Mouse (Mus musculus) embryonic facial prominence, embryonic 11.5 days (tissue): ENCODE results near the gene Tmigd3. TPM values are rescaled to one million over a fixed set of nuclear protein-coding genes. Genes with fewer than 3 reads are reported as not detected.

Source experiments
- ATAC-seq: fragments of 200-750 bp; cut with Nextera tagmentation; replicated peaks from 2 replicates; pipeline ENCODE4 v1.8.0; 2017; ENCODE audit warnings: low read depth; ENCODE audit not compliant: insufficient number of reproducible peaks, low FRiP score, low TSS enrichment
- DNase-seq: peaks from one replicate; pipeline ENCODE4 v3.0.0-alpha.2; 2015; ENCODE audit warnings: low spot score
- H3K27ac ChIP-seq: fragments of 300-500 bp; sonication (generic); replicated peaks from 2 replicates; pipeline ENCODE4 v1.5.1; 2014; ENCODE audit warnings: mild to moderate bottlenecking, low read depth, low read length, control low read depth
- H3K27me3 ChIP-seq: fragments of 300-500 bp; sonication (generic); 2 replicates; pipeline ENCODE4 v1.6.1; 2014; ENCODE audit warnings: mild to moderate bottlenecking, low read length, moderate library complexity, mixed read lengths; ENCODE audit not compliant: control insufficient read depth, insufficient read depth
- H3K36me3 ChIP-seq: fragments of 300-500 bp; sonication (generic); replicated peaks from 2 replicates; pipeline ENCODE4 v1.6.1; 2014; ENCODE audit warnings: low read depth, mild to moderate bottlenecking, low read length, moderate library complexity, mixed read lengths; ENCODE audit not compliant: control insufficient read depth, insufficient read depth
- H3K4me1 ChIP-seq: fragments of 300-500 bp; sonication (generic); 2 replicates; pipeline ENCODE4 v1.6.1; 2014; ENCODE audit warnings: low read length, mixed read lengths; ENCODE audit not compliant: control insufficient read depth, insufficient read depth
- H3K4me2 ChIP-seq: fragments of 300-500 bp; sonication (generic); 2 replicates; pipeline ENCODE4 v1.6.1; 2014; ENCODE audit warnings: low read depth, mild to moderate bottlenecking, control low read depth, low read length, moderate library complexity
- H3K4me3 ChIP-seq: fragments of 300-500 bp; sonication (generic); 2 replicates; pipeline ENCODE4 v1.5.1; 2014; ENCODE audit warnings: low read depth, low read length, control low read depth
- H3K9ac ChIP-seq: fragments of 300-500 bp; sonication (generic); replicated peaks from 2 replicates; pipeline ENCODE4 v1.6.1; 2014; ENCODE audit warnings: mild to moderate bottlenecking, control low read depth, low read length
- H3K9me3 ChIP-seq: fragments of 300-500 bp; sonication (generic); replicated peaks from 2 replicates; pipeline ENCODE4 v1.6.1; 2016; ENCODE audit warnings: mild to moderate bottlenecking, low read length, inconsistent platforms, mixed read lengths; ENCODE audit not compliant: control insufficient read depth
- WGBS: fragments of 180-500 bp; shearing (Covaris S2); extraction: QIAGEN DNeasy Blood & Tissue Kit; methylation state at CpG from one replicate; pipeline ENCODE4 v1.1.7; 2014; 5-methylcytosine and 5-hydroxymethylcytosine counted together
- polyA plus RNA-seq: library from polyadenylated mRNA; unstranded; fragments of >200 nt; fragmentation: Nextera tagmentation; extraction: Ambion mirVana; gene quantifications from 2 replicates; pipeline ENCODE4 v1.2.1, GENCODE M21; 2014

The Tmigd3 gene
- polyA plus RNA-seq, 1 experiment from 2014 or later = not detected

- H3K9ac ChIP-seq = no peak overlapping the region
- H3K9me3 ChIP-seq = no peaks in the 10 kb centered on the region
- 79% methylated on average over 3 of the region's 3 CpGs for WGBS
- no peaks in the 10 kb centered on the region for H3K4me1 ChIP-seq
- no peak overlapping the region for H3K4me3 ChIP-seq
- ATAC-seq (no peak), DNase-seq (no peak)
- H3K27me3 ChIP-seq = no peaks in the 10 kb centered on the region
- no peak overlapping the region for H3K27ac ChIP-seq
- no peaks in the 10 kb centered on the region for H3K36me3 ChIP-seq
- no peak overlapping the region for H3K4me2 ChIP-seq
Measured at GRCm38 (mm10) chr3:105836883-105837282, 33.8 kb upstream of the Tmigd3 start.

- no peak overlapping the region for H3K4me2 ChIP-seq
- H3K27ac ChIP-seq = no peak overlapping the region
- H3K4me1 ChIP-seq = no peaks in the 10 kb centered on the region
- no peaks in the 10 kb centered on the region for H3K36me3 ChIP-seq
- no peak overlapping the region for H3K4me3 ChIP-seq
- no peaks in the 10 kb centered on the region for H3K27me3 ChIP-seq
- no peak overlapping the region for H3K9ac ChIP-seq
- WGBS = 79% methylated on average over 3 of the region's 3 CpGs
- DNase-seq (no peak), ATAC-seq (no peak)
- no peaks in the 10 kb centered on the region for H3K9me3 ChIP-seq
Measured at GRCm38 (mm10) chr3:105838655-105839054, 32.0 kb upstream of the Tmigd3 start.

DNA sequence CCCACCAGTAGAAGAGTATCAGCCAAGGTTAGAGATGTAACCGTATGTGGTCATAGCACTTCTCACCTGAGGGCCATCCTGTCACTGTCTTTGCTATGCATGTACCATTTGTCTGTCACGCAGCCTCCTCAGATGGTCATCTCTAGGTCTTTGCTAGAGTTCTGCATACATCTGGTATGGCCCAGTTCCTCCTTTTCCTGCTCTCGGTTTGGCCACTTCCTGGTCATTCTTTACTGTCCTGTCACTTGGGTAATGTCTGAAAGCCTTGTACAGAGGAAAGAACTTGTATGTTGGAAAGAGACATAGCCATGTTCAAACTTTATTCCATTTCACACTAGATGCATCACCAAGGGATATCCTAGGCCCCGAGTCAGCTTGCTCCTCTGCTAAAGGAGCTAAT, 30.9 kb upstream of the Tmigd3 start:
- no peak for ATAC-seq
- H3K4me2 ChIP-seq = no peak overlapping the region
- DNase-seq = no peak
- no peaks in the 10 kb centered on the region for H3K36me3 ChIP-seq
- no peak overlapping the region for H3K4me3 ChIP-seq
- no peak overlapping the region for H3K9ac ChIP-seq
- no peaks in the 10 kb centered on the region for H3K27me3 ChIP-seq
- H3K9me3 ChIP-seq = no peaks in the 10 kb centered on the region
- no peak overlapping the region for H3K27ac ChIP-seq
- H3K4me1 ChIP-seq = no peaks in the 10 kb centered on the region
- 85% methylated on average over 4 of the region's 4 CpGs for WGBS

GRCm38 (mm10) chr3:105846294-105847069, 24.2 kb upstream of the Tmigd3 start:
- Histone ChIP-seq H3K4me1 (no peaks in the 10 kb centered on the region), H3K27ac (no peak overlapping the region), H3K9ac (no peak overlapping the region), H3K4me3 (no peak overlapping the region), H3K27me3 (no peaks in the 10 kb centered on the region), H3K4me2 (no peak overlapping the region), H3K36me3 (no peaks in the 10 kb centered on the region), H3K9me3 (no peaks in the 10 kb centered on the region)
- no peak for DNase-seq
- WGBS = 74% methylated on average over 7 of the region's 7 CpGs
- no peak for ATAC-seq

DNA sequence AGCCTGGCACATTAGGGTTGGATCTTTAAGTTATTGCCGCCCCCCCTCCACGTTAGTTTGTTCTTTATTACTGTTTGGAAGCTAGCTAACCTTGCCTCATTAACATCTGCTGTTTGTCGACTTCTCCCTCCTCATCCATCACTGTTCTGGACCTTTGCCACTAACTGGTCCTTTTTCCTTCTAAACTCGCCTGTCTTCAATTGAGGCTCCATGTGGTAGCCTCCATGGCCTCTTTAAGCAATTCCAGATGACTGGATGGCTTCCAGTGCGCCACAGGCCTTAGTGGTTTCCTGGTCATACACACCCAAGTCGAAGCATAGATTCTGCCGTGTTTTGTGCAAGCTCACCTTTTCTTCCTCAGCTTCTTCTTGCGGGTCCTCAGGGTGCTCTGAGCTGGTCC, 16.9 kb upstream of the Tmigd3 start:
- no peak overlapping the region for H3K4me3 ChIP-seq
- no peaks in the 10 kb centered on the region for H3K9me3 ChIP-seq
- H3K36me3 ChIP-seq = no peaks in the 10 kb centered on the region
- DNase-seq (peak; percentile 81), ATAC-seq (no peak; the same call in 1 of the 2 replicates)
- no peak overlapping the region for H3K9ac ChIP-seq
- no peaks in the 10 kb centered on the region for H3K27me3 ChIP-seq
- no peaks in the 10 kb centered on the region for H3K4me1 ChIP-seq
- 0 out of 2 replicates have a peak overlapping the region, but pooled peaks have one; percentile 20 for H3K27ac ChIP-seq
- 38% methylated on average over 8 of the region's 8 CpGs for WGBS
- H3K4me2 ChIP-seq = no peak overlapping the region

DNA sequence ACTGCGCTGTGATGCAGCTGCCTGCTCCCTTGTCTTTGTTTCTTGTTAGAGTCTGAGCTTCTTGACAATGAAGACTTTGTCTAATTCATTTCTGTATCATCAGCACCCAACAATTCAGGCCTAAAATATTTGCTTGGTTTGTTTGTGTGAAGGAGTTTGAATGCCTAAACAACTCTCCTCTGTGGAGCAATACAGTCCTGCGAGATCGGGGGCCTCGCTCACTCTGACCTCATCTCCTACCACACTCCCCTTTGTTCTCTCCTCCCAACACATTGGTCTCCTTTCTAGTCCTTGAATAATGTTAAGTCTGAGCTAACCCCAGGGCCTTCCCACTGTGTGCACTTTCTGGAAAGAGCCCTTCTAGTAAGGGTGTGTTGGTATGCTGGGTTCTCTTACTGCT, 15.9 kb upstream of the Tmigd3 start:
- 77% methylated on average over 4 of the region's 4 CpGs for WGBS
- H3K36me3 ChIP-seq = no peaks in the 10 kb centered on the region
- no peak overlapping the region for H3K4me2 ChIP-seq
- H3K9me3 ChIP-seq = no peaks in the 10 kb centered on the region
- ATAC-seq (no peak), DNase-seq (no peak)
- H3K27ac ChIP-seq = no peak overlapping the region
- H3K4me1 ChIP-seq = no peaks in the 10 kb centered on the region
- H3K27me3 ChIP-seq = no peaks in the 10 kb centered on the region
- no peak overlapping the region for H3K9ac ChIP-seq
- no peak overlapping the region for H3K4me3 ChIP-seq

GRCm38 (mm10) chr3:105857513-105857912, 13.2 kb upstream of the Tmigd3 start:
- Histone ChIP-seq H3K27ac (no peak overlapping the region), H3K4me2 (no peak overlapping the region), H3K9me3 (no peaks in the 10 kb centered on the region), H3K27me3 (no peaks in the 10 kb centered on the region), H3K36me3 (no peaks in the 10 kb centered on the region), H3K4me1 (no peaks in the 10 kb centered on the region), H3K4me3 (no peak overlapping the region), H3K9ac (no peak overlapping the region)
- 75% methylated on average over 5 of the region's 5 CpGs for WGBS
- DNase-seq (no peak), ATAC-seq (no peak)

- Histone ChIP-seq H3K27me3 (no peaks in the 10 kb centered on the region), H3K4me2 (no peak overlapping the region), H3K4me1 (no peaks in the 10 kb centered on the region), H3K36me3 (no peaks in the 10 kb centered on the region), H3K9ac (no peak overlapping the region), H3K9me3 (no peaks in the 10 kb centered on the region), H3K4me3 (no peak overlapping the region), H3K27ac (no peak overlapping the region)
- ATAC-seq = 0 out of 2 replicates have a peak, but pooled peaks have one; percentile 14
- 21% methylated on average over 7 of the region's 7 CpGs for WGBS
- no peak for DNase-seq
Measured at GRCm38 (mm10) chr3:105861747-105862366, 8.8 kb upstream of the Tmigd3 start.
